Mouse (Mus musculus) retina, embryonic 14.5 days (tissue): ENCODE measurements at regions not wholly inside any gene's neighbourhood (a gene's known extent, or its start where the extent isn't known, plus 50 kb on each side); places are given as distances from the start of the nearest gene placed in this dataset.
A peak's percentile ranks its signal among the peaks of the same experiment; 100 is the strongest.
"Not testable (repeated sequence)": the region's sequence is repeated elsewhere in the genome, so short reads cannot be mapped to it uniquely, and the experiment has no call there.

Experiments
- DNase-seq: peaks from one replicate; pipeline ENCODE4 v3.0.0-alpha.2; 2015; ENCODE audit warnings: low spot score

DNA sequence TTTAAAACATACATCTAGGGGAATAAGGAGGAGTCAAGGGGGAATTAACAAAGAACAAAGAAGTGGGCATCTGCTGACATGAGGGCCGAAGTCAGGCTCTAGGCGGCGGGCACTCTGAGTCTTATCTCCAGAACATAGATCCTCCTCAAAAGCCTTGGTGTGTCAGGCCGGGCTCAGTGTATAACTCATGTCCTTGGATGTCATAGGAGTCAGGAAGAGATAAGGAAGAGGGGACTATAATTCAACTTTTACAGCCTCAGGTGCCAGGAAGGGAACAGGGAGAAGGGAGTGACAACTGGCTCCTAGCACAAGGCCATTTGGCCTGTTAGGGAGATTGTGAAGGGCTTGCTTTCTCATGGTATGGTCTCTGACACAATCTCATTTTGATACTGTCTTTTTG is 185.9 kb upstream of the Ube2e2 start:
- not testable (repeated sequence) for DNase-seq

GRCm38 (mm10) chr14:19041984-19042760 is 148.1 kb upstream of the Ube2e2 start:
- DNase-seq: peak; percentile 79

- DNase-seq: no peak
Measured at GRCm38 (mm10) chr14:19020102-19020501, 126.0 kb upstream of the Ube2e2 start.

DNA sequence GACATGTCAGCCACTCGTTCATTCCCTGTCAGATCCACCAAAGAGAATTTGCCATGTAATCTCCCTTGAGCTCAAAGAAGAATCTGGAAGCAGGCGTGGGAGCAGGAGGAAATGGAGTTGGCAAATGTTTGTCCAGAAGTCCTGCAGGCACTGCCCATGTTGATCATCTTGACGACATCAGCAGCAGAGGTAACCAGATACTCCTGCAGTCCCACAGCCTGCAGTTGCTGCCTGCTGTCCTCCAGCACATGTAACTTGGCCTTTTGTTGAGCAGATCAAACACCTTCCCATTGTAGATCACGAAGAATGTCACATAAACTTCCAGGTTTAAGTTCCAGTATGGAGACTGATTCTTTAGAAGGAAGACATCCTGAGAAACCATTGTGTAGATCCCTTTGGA is 121.3 kb upstream of the Ube2e2 start:
- DNase-seq: no peak

DNA sequence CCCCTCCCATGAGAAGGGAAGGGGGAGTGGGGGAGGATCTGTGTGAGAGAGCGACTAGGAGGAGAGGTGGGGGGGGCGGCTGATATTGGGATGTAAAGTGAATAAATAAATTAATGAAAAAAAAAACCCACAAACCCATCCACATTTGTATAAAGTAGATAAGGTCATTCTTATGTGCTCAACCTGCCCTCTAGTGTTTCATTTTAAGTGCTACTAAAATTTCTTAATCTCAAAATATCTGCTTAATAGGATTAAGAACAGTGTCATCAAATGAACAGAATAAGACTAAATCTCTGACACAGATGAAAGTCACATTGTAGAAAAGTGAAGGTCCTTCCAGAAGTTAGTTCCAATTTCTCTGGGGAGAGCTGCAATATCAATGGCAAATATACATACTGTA is 119.5 kb upstream of the Ube2e2 start:
- DNase-seq: not testable (repeated sequence)

DNA sequence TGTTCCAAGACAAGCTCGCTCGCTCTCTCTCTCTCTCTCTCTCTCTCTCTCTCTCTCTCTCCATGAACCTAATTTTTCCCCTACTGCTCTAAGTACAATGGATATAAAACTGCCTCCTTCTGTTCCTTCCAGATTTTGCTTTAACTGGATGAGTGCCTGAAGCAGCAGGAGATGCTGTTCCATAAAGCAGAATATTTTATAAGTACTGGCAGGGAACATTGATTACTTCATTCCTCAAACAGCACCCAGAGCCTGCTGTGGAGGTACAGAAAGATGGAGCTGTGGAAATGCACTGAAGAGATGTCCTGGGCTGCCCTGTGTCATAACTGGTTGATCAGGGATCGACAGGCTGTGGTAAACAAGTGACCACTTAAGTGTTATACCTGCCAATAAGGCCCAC is 89.8 kb upstream of the Ube2e2 start:
- DNase-seq: no peak

- no peak for DNase-seq
Measured at GRCm38 (mm10) chr14:18963864-18964263, 69.8 kb upstream of the Ube2e2 start.

GRCm38 (mm10) chr14:18963287-18963686 is 69.2 kb upstream of the Ube2e2 start:
- no peak for DNase-seq
